Mouse (Mus musculus): ENCODE results near the gene Clstn2. TPM values are rescaled to one million over a fixed set of nuclear protein-coding genes. Genes with fewer than 3 reads are reported as not detected.

The Clstn2 gene
- total RNA-seq (2021): 10 to 100 TPM; 80.1 to 80.6 TPM

DNA sequence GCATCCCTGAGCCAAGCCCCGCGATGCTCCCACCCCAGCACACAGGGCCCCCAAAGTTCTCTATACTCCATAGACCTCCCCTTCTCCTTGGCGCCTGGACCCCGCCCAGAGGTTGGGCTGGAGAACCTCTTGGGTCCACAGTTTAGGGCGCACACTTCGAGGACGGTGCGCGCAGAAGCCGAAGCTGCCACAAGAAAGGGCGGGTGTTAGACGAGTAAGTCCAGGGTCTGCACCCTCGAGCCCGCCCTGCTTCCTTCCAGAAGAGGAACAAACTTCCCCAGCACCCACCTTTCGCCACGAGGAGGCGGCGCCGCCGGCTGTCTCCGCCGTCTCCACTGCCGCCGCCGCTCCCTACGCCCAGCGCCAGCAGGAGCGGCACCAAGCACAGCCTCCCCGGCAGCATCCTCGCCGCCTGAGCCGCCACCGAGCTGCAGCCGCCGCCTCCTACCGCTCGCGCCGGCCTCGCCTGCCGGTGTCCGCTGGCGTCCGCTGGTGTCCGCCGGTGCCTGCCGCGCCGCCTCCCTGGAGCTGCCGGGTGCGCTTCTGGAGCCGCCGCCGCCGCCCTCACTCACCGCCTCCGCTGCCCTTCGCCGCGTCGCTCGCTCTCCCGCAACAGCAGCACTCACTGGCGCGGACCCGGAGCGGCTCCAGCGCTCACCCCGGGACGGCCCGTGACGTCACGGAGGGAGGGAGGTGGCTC lies at the start of gene Clstn2:
Gene Clstn2, minus strand, starts transcription at position 609 of the 700 bp plus-strand sequence.
- intact Hi-C loops (cut with DNase I): loop anchor here (2.0 to 10.0 kb wide), 8 partner anchors 80 to 736 kb away; no protein-coding TSS in a partner anchor

DNA sequence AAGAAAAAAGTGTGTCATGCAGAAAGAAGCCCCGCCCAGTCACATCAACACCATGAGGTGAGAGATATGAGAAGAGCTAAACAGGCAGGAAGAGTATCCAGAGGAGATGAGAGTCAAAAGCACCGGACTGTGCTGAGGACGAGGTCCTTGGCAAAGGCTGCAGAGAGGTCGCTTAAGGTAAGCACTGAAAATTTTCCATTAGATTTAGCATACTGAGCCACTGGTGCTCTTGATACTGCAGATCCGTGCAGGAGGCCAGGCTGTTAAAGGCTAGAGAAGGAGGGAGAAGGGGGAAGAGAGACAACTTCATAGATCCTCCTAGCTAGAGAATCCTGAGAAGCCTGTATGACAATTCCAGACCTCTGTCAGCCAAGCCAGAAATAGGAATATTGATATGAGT lies 34.8 kb upstream of the Clstn2 start:
- intact Hi-C loops (cut with DNase I): no loop called here
- DNase-seq (ENCODE audit: low spot score in 2 of 2): no peak

More for the DNA sequence above, at the start of gene Clstn2:
- peak; percentile 79 to 90 for DNase-seq (ENCODE audit: low spot score in 2 of 2)

DNA sequence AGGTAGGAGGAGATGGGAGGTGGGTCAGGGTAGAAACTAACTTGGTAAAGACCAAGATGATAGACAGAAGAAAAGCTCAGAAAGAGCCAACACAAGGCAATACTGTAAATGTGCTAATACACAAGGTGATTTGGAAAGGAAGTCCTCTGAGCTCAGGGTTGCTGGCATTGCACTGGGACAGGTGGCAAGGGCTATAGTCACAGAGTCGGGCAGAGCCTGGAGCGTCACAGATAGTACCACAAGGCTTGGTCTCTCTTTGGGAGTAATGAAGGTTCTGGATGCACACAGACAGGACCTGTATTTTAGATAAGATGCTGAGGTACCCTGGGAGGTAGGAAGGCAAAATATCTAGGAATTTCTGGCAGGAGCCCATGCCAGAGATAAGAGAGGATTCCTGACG lies 28.7 kb upstream of the Clstn2 start:
- intact Hi-C loops (cut with DNase I): no loop called here
- DNase-seq (ENCODE audit: low spot score in 2 of 2): no peak

DNA sequence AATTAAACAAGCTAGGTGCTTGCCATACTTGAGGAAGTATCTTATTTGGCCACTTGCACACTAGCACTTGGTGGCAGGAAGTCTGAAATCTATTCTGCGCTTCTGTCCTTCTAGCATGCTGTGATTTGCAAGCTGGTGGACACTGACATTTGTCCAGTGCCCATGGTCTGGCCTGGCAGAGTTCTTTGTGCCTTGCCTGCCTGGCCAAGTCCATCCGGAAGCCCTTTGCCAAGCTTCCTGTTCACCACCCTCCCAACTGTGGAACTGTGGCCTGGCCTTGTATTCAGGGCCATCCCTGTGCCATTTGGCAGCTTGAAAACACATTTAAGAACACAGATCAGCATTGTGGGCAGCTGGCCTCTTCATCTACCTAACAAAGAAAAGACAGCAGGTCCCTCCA lies 24.3 kb upstream of the Clstn2 start:
- intact Hi-C loops (cut with DNase I): no loop called here
- DNase-seq (ENCODE audit: low spot score in 2 of 2): no peak

DNA sequence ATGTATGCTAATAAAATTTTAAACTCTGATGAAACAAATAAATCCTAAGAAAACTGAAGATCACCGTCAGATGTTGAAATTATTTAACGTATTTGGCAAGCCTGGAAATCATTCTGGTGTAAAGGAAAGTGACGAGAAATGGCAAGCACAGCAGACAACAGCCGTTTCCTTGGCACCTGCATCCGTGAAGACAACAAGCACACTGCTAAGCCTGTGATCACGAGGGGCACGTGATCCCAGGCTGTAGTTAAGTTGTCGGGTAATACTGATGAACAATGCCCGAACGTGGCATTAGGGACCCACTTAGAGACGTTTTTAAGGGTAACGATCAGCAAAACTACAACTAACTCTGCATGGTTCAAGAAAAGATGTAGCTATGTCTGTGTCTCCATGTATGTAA lies 18.4 kb upstream of the Clstn2 start:
- no peak for DNase-seq (ENCODE audit: low spot score in 2 of 2)
- intact Hi-C loops (cut with DNase I): no loop called here

DNA sequence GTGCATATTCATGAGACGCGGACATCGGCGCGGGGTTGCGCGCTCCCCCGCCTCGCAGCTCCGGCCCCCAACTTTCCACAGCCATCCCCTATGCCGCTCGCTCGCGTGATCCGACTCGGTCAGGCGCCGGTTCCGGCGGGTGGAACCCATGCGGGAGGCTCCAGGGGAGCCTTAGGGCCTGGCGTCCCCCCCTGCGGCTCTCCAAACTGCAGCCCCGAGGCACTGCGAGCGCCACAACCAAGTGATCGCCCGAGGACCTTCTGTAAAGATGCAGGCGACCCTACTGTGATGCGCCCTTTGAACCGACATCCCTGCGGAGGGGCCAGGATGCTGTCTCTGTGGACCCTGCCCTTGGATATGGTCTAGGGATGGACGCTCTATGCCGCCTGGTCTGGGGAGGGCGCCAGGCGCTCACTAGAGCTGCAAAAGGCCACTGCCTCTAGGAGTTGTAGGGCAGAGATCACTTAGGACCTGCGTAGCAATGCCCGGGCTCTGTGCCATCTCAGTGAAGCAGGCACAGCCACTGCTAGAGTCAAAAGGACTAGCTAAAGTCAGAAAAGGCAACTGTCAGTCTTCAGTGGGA lies 383 bp upstream of the Clstn2 start:
- intact Hi-C loops (cut with DNase I): loop anchor here (2.0 to 10.0 kb wide), 8 partner anchors 81 to 737 kb away; no protein-coding TSS in a partner anchor
- peak in 1 of 2 experiments; percentile 51 for DNase-seq (ENCODE audit: low spot score in 2 of 2)

DNA sequence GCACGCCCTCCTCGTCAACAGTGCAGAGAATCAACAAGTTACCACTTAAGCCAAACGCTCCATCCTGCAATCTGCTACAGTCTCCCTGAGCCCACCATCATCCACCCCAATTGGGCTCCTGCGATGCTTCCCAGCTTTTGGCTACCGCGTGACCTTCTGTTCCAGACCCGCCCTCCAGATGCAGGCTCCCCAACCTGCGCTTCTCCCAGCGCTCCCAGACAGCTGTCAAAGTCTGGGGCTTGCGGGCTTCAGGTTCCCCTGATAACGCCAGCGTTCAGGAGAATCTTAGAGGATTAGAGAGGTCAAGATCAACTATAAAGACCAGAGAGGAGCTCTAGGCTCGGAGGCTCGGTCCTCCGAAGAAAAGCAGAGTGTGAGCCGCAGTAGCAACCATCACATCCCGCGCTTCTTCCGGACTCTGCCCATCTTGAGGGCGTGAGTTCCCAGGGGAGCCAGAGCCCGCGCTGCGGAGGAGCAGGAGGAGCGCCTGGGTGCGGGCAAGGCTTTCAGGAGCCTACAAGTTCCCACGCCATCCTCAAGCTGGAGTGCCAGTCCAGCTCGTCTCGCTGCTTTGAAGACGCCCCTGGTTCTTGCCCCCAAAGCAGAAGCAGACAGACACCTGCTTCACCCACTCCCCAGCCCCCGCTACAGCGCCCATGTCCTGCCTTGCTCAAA lies 946 bp downstream of the Clstn2 start:
- DNase-seq (ENCODE audit: low spot score in 2 of 2): peak; percentile 37 to 56
- intact Hi-C loops (cut with DNase I): loop anchor here (2.0 to 10.0 kb wide), 8 partner anchors 80 to 735 kb away; no protein-coding TSS in a partner anchor

DNA sequence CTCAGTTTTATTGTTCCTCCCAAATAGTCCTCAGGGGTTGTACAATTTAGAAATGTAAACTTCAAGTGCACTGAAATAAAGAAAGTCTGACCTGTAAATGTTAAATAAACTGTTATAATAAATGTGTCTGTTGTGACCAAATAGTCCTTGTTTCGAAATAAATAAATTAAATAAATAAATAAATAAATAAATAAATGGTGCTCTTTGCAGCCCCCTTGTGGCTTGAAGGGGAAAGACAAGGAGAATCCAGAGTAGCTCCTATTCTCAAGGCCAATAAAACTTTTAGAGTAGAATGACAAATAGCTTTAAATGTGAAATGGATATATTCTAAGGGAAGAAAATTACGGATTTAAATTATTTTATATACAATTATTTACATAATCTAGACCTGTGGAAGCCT lies 2.3 kb downstream of the Clstn2 start:
- DNase-seq (ENCODE audit: low spot score in 2 of 2): peak in 1 of 2 experiments; percentile 56
- intact Hi-C loops (cut with DNase I): loop anchor here (5.0 to 10.0 kb wide), 6 partner anchors 78 to 576 kb away; no protein-coding TSS in a partner anchor

DNA sequence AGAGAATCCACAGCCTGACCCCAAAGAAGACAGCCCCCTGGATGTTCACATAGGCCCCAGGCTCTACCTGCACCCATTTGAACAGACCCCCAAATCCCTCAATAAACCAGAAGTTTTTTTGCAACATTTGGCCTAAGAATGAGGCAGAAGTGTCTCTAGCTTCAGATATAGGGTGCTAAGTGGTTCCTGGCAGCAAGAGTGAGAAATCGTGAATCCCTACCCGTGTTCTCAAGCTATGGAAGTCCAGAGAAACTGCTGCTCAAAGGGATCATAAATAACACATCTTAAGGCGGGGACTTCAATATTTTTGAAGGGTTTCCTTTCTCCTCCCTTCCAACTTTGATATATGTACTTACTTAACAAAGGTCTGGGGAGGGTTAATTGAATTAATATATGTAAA lies 7.4 kb downstream of the Clstn2 start:
- DNase-seq (ENCODE audit: low spot score in 2 of 2): peak in 1 of 2 experiments; percentile 68
- intact Hi-C loops (cut with DNase I): loop anchor here (10.0 kb wide), 1 partner anchor 421 kb away; no protein-coding TSS in a partner anchor

DNA sequence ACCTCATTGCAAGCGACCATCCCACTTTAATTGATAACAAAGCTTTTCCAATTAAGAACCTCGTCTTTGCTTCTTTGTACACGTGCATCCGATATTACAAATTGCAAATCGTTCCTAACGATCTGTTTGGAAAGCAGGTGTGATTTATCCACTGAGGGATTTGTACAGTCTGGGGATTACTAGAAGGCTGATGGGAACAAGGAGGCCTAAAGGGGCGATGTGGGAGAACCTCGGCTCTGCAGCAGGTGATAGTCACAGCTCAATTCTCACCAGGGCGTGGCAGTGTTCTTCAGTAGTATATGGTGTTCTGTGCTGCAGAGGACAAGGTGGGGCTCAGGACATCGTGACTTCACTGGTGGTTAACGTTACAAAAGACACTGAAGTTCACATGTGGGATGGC lies 9.9 kb downstream of the Clstn2 start:
- intact Hi-C loops (cut with DNase I): loop anchor here (10.0 kb wide), 1 partner anchor 418 kb away; no protein-coding TSS in a partner anchor
- no peak for DNase-seq (ENCODE audit: low spot score in 2 of 2)

DNA sequence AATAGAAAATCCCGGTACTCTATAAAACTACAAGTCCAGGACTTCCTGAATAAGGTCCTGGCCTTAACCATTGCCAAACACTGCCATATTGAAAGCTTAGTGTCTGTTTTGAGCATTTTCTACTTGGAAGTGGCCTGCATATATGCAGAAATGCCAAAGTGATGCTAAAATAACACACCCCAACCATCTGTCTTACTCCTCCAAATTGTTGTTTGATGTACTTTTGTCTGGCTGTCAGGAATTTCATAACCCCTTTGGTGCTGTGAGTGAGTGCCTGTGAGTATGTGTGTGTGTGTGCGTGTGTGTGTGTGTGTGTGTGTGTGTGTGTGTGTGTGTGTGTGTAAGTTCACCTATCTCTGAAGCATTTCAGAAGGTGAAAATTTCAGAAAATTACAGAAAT lies 13.1 kb downstream of the Clstn2 start:
- intact Hi-C loops (cut with DNase I): loop anchor here (1.0 to 10.0 kb wide), 3 partner anchors 45 to 415 kb away; no protein-coding TSS in a partner anchor
- DNase-seq (ENCODE audit: low spot score in 2 of 2): peak in 1 of 2 experiments; percentile 80

DNA sequence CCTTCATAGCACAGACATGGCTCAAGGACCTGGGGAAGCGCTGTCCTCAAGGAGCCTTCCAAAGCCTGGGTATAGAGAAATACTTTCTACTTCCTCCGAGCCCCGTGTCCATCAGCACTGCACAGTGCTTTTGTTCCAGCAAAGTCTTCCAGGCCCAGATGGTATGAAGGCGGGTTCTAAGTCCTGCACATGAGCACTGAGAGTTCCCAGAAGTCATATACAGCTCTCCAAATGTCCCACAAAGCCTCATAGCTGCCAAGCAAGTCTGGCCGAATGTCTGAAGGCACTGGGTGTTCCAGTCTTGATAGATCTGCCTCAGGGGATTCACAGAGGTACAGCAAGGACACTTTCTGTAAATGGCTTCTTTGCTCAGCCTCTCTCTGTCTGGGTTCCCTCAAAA lies 14.3 kb downstream of the Clstn2 start:
- intact Hi-C loops (cut with DNase I): loop anchor here (1.0 to 5.0 kb wide), 2 partner anchors 43 to 136 kb away; no protein-coding TSS in a partner anchor
- DNase-seq (ENCODE audit: low spot score in 2 of 2): peak; percentile 50 to 91

DNA sequence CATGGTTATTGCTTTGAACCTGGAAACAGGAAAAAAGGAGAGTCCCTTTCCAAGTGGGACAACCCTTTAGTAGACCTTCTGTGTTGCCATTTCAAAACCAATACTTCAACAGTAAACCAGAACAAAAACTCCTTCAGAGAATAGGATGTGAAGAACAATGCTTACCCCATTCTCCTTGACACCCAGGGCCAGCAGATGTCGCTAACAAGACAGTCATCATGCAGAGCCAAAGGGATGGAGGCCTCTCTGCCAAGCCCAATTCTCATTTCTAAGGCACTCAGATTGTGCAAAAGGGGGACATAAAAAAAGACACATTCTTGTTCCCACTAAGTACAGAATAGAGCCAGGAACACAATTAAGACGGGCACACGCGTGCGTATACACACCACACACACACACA lies 16.4 kb downstream of the Clstn2 start:
- intact Hi-C loops (cut with DNase I): loop anchor here (5.0 kb wide), 1 partner anchor 134 kb away; no protein-coding TSS in a partner anchor
- DNase-seq (ENCODE audit: low spot score in 2 of 2): no peak

DNA sequence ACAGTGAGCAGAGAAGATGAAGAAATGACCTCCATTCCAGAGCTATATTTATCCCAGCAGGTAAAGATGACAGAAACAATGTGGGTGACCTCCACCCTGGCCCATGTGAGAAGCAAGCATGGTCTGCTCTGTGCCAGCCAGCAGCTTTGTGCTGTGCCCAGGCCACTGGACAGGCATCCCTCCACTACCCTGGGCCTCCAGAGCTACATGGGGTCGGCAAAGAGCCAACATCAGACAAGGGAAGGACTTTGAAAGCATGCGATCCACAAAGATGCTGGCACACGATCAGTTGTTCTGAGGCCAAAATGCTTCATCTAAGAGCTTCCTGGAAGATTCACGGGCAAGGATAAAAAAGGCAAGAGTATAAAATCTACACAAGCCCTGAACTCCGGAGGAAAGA lies 36.6 kb downstream of the Clstn2 start:
- DNase-seq (ENCODE audit: low spot score in 2 of 2): no peak

DNA sequence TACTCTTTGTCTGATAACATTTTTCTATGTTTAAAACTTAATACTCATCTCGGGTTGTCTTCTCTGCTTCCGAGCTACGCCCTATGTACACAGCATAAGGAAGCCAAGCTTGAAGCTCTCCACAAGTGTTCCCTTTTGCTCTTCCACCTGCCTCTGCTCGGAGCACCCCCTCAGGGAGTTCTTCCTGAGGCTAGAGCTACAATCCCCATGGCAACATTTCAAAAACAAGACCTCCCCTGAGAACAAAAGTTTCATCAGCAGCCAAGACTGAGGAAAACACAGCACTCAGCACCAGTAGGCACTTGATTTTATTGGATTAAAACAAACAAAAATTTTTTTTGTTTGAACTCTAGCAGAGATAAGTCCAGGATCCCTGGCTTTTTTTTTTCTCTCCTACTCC lies 37.3 kb downstream of the Clstn2 start:
- DNase-seq (ENCODE audit: low spot score in 2 of 2): no peak
- intact Hi-C loops (cut with DNase I): no loop called here

More for the DNA sequence above, 36.6 kb downstream of the Clstn2 start:
- intact Hi-C loops (cut with DNase I): no loop called here

DNA sequence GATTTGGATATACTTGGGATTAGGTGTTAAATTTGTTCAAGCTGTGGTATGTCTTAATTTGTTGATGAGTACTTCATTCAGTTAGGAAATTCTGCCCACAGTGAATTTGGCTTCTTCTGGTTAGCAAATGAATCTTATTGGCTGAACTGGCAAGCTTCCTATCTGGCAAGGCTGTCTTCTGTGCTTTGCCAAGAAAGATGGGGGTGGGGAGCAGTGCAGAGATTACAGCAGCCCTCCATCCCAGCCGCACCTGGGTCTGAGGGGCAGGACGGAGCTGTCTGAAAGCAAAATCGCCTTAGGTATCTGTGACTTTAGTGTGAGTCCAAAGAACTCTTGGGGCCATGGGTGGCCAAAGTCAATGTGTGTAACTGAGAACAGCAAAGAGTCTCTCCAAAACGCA lies 40.9 kb downstream of the Clstn2 start:
- intact Hi-C loops (cut with DNase I): no loop called here
- no peak for DNase-seq (ENCODE audit: low spot score in 2 of 2)

DNA sequence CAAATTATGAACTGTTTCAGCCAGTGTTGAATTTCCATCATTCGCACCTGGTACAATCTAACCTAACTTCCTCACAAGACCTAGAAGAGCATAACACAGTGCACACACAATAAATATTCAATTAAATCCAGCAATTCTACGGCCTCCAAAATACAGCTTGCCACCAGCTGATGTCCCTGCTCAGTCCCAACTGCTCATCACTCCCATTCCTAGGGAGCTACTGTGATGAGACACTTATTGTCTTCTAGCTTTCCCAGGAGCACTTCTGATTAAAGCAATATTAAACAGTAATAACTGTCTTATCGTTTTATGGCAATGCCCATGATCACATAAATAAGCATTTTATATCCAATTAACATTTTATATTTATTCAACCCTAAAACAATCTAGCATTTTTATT lies 55.6 kb downstream of the Clstn2 start:
- DNase-seq (ENCODE audit: low spot score in 2 of 2): no peak
- intact Hi-C loops (cut with DNase I): loop anchor here (10.0 kb wide), 1 partner anchor 453 kb away; no protein-coding TSS in a partner anchor

DNA sequence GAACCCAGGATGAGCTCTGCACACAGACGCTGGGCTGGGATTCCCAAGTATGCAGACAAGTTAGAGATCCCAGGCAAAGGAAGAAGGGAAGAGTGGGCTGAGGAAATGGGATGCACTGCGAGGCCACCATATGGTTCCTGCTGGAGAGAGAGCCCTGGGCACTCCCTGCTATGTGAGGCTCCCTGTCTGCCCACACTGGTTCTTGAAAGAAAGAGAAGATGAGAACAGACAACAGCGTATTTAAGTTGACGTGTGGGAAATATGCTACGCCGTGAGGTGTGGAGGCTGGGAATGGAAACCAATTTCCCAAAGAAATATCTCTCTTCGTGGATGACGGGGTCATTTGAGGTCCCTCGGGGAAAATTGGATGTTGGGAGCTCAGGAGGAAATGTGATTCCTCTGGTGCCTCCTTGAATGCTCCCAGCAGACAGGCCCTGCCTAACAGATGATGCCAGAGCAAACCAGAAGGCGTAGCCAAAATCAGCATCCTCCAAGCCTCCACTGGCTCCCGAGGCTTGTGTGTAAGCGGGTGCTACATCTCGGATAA lies 58.1 kb downstream of the Clstn2 start:
- peak; percentile 31 to 95 for DNase-seq (ENCODE audit: low spot score in 2 of 2)
- intact Hi-C loops (cut with DNase I): loop anchor here (1.0 to 10.0 kb wide), 4 partner anchors 36 to 450 kb away; no protein-coding TSS in a partner anchor

DNA sequence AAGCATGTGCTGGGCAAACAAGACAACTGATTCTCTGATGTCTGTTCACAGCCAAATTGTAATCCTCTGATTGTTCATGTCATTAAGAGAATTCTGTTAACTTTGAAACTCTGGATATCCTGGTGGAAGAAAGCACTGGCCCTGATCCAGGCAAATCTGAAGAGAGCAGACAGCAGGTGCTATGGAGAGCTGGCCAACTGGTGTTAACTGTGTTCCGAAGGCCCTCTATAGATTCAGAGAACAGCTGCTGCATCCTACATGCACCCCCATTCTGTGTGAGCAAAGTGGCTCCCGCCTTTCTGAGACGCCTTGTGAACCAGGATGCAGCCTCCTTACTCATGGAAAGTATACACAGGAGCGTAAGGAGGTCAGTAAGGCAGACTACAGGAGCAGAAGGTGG lies 66.3 kb downstream of the Clstn2 start:
- DNase-seq (ENCODE audit: low spot score in 2 of 2): peak; percentile 31 to 78

DNA sequence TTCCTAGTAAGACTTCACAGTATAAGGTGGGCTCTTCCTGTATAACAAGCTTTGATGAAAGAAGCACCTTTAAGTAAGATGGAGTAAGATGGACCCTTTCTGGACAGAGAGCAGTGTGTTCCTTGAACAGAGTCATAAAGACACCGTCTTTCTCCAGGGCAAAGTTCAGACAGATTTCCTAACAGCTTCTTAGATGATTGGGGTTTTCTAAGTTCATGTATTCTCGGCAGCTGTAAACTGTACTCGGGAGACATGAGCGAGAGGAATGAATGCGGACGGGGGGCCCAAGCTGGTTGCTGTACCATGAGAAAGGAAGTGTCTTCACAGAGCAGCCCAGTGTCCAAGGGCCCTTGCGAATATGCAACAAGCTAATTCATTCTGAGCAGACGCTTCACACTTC lies 75.5 kb downstream of the Clstn2 start:
- no peak for DNase-seq (ENCODE audit: low spot score in 2 of 2)
- intact Hi-C loops (cut with DNase I): no loop called here

More for the DNA sequence above, 66.3 kb downstream of the Clstn2 start:
- intact Hi-C loops (cut with DNase I): no loop called here
